ENCODE assay signal across 15 mouse cellular contexts in the genomic region with DNA sequence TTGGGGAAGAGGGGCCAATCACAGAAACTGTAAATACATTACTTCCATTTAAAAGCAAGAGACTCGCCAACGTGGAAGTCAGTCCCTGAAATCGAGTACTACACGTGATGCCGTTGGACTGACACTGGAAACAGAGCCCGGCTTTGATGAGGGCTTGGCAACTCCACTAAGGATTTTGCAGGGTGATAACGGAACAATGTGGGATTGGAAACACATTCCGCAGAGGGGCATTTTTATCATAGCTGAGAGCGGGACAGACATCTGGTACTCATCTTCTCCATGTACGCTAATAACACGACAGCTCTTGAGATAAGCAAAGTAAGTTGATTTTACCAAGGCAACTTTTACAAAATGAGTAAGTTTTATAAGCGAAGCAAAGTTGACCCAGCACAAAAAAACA.
DNase-seq lines count a peak whose midpoint lies in the region; ATAC-seq lines count a peak whose summit lies in the region.
"Had no signal": no experiment of that assay in that cellular context is flagged by ENCODE, and none has a peak within 500 bp of the region (broad histone marks: within the 10 kb centered on the region; RNA-seq: fewer than 3 reads in every experiment).

No protein-coding gene starts in this region.

- WGBS in forebrain, embryonic 14.5 days: 71% methylated on average over 12 of the region's 12 CpGs
- WGBS in forebrain, embryonic 11.5 days: 83% methylated on average over 12 of the region's 12 CpGs
- WGBS in lung, embryonic 15.5 days: 39% methylated on average over 12 of the region's 12 CpGs
- WGBS in heart, embryonic 15.5 days: 20% methylated on average over 12 of the region's 12 CpGs
- WGBS in liver, embryonic 12.5 days (ENCODE audit: insufficient replicate concordance): 67% methylated on average over 12 of the region's 12 CpGs

- DNase-seq in forebrain, embryonic 14.5 days (ENCODE audit: low spot score): peak; percentile 48
- DNase-seq in forebrain, embryonic 11.5 days (ENCODE audit: low spot score): no peak
- DNase-seq in lung, adult 18-20 months: no peak
- peak; percentile 11 for DNase-seq in yolk sac, embryonic 10.5 days (ENCODE audit: low spot score)
- DNase-seq in thymus, postnatal 4 days: no peak
- DNase-seq: gastrocnemius, postnatal 14 days; kidney, postnatal 14 days; spleen, adult 18-20 months had no signal

- H3K4me3 ChIP-seq in forebrain, embryonic 14.5 days (ENCODE audit: low read depth, low read length): no peak overlapping the region
- no peak overlapping the region for H3K4me3 ChIP-seq in forebrain, embryonic 11.5 days (ENCODE audit: low read depth, low read length)
- no peak overlapping the region for H3K4me3 ChIP-seq in lung, embryonic 15.5 days
- H3K4me3 ChIP-seq in heart, embryonic 15.5 days: no peak overlapping the region
- no peak overlapping the region for H3K4me3 ChIP-seq in liver, embryonic 12.5 days
- H3K4me3 ChIP-seq: intestine, embryonic 15.5 days; liver, embryonic 15.5 days; neural tube, embryonic 13.5 days had no signal

- no peaks in the 10 kb centered on the region for H3K9me3 ChIP-seq in forebrain, embryonic 14.5 days (replicated peaks; ENCODE audit: control insufficient read depth, low read length)
- no peaks in the 10 kb centered on the region for H3K9me3 ChIP-seq in forebrain, embryonic 11.5 days (ENCODE audit: control insufficient read depth, low read length)
- H3K9me3 ChIP-seq in lung, embryonic 15.5 days: no peaks in the 10 kb centered on the region
- no peaks in the 10 kb centered on the region for H3K9me3 ChIP-seq in heart, embryonic 15.5 days (replicated peaks)
- no peaks in the 10 kb centered on the region for H3K9me3 ChIP-seq in liver, embryonic 12.5 days (replicated peaks)
- H3K9me3 ChIP-seq: intestine, embryonic 15.5 days; liver, embryonic 15.5 days; neural tube, embryonic 13.5 days had no signal

- H3K9ac ChIP-seq in forebrain, embryonic 14.5 days (ENCODE audit: low read length): no peak overlapping the region
- no peak overlapping the region for H3K9ac ChIP-seq in forebrain, embryonic 11.5 days (ENCODE audit: low read length)
- H3K9ac ChIP-seq in lung, embryonic 15.5 days: no peak overlapping the region
- no peak overlapping the region for H3K9ac ChIP-seq in heart, embryonic 15.5 days
- no peak overlapping the region for H3K9ac ChIP-seq in liver, embryonic 12.5 days
- H3K9ac ChIP-seq: intestine, embryonic 15.5 days; liver, embryonic 15.5 days; neural tube, embryonic 13.5 days had no signal

- no peaks in the 10 kb centered on the region for H3K27me3 ChIP-seq in forebrain, embryonic 14.5 days (replicated peaks; ENCODE audit: control insufficient read depth, insufficient read depth, low read length)
- H3K27me3 ChIP-seq in forebrain, embryonic 11.5 days (ENCODE audit: control insufficient read depth, insufficient read depth, low read length): no peaks in the 10 kb centered on the region
- no peaks in the 10 kb centered on the region for H3K27me3 ChIP-seq in lung, embryonic 15.5 days
- H3K27me3 ChIP-seq in heart, embryonic 15.5 days: no peaks in the 10 kb centered on the region
- H3K27me3 ChIP-seq in liver, embryonic 12.5 days (replicated peaks): no peaks in the 10 kb centered on the region
- H3K27me3 ChIP-seq: intestine, embryonic 15.5 days; liver, embryonic 15.5 days; neural tube, embryonic 13.5 days had no signal

- H3K27ac ChIP-seq in forebrain, embryonic 14.5 days (ENCODE audit: low read depth, low read length): no peak overlapping the region
- no peak overlapping the region for H3K27ac ChIP-seq in forebrain, embryonic 11.5 days (ENCODE audit: low read depth, low read length)
- H3K27ac ChIP-seq in lung, embryonic 15.5 days: no peak overlapping the region
- no peak overlapping the region for H3K27ac ChIP-seq in heart, embryonic 15.5 days
- H3K27ac ChIP-seq in liver, embryonic 12.5 days: no peak overlapping the region
- H3K27ac ChIP-seq: intestine, embryonic 15.5 days; liver, embryonic 15.5 days; neural tube, embryonic 13.5 days; stomach, postnatal 0 days had no signal

- no peaks in the 10 kb centered on the region for H3K36me3 ChIP-seq in forebrain, embryonic 14.5 days (ENCODE audit: control insufficient read depth, insufficient read depth, low read length)
- H3K36me3 ChIP-seq in forebrain, embryonic 11.5 days (ENCODE audit: control insufficient read depth, insufficient read depth, low read length): no peaks in the 10 kb centered on the region
- H3K36me3 ChIP-seq in lung, embryonic 15.5 days: no peaks in the 10 kb centered on the region
- no peaks in the 10 kb centered on the region for H3K36me3 ChIP-seq in heart, embryonic 15.5 days
- no peaks in the 10 kb centered on the region for H3K36me3 ChIP-seq in liver, embryonic 12.5 days
- H3K36me3 ChIP-seq: intestine, embryonic 15.5 days; liver, embryonic 15.5 days; neural tube, embryonic 13.5 days had no signal

- no peak overlapping the region for H3K4me2 ChIP-seq in forebrain, embryonic 14.5 days (ENCODE audit: low read length)
- H3K4me2 ChIP-seq in forebrain, embryonic 11.5 days (ENCODE audit: low read depth, low read length, severe bottlenecking): no peak overlapping the region
- no peak overlapping the region for H3K4me2 ChIP-seq in lung, embryonic 15.5 days
- peak overlapping the region; percentile 38 for H3K4me2 ChIP-seq in heart, embryonic 15.5 days
- H3K4me2 ChIP-seq in liver, embryonic 12.5 days: no peak overlapping the region
- H3K4me2 ChIP-seq: intestine, embryonic 15.5 days; liver, embryonic 15.5 days; neural tube, embryonic 13.5 days had no signal

- H3K4me1 ChIP-seq in forebrain, embryonic 14.5 days (ENCODE audit: control insufficient read depth, insufficient read depth, low read length): peaks cover 32% of the 10 kb centered on the region
- H3K4me1 ChIP-seq in forebrain, embryonic 11.5 days (replicated peaks; ENCODE audit: control insufficient read depth, insufficient read depth, low read length): peaks cover 11% of the 10 kb centered on the region; the same call in 1 of the 2 replicates
- peaks cover 16% of the 10 kb centered on the region; the same call in 1 of the 2 replicates for H3K4me1 ChIP-seq in lung, embryonic 15.5 days
- peaks cover 14% of the 10 kb centered on the region for H3K4me1 ChIP-seq in heart, embryonic 15.5 days (replicated peaks)
- no peaks in the 10 kb centered on the region for H3K4me1 ChIP-seq in liver, embryonic 12.5 days
- H3K4me1 ChIP-seq: intestine, embryonic 15.5 days; liver, embryonic 15.5 days had no signal

- no peak for ATAC-seq in forebrain, embryonic 14.5 days
- ATAC-seq in forebrain, embryonic 11.5 days (replicated peaks; ENCODE audit: low FRiP score): no peak
- ATAC-seq in lung, embryonic 15.5 days (ENCODE audit: borderline replicate concordance, extremely low read depth, low FRiP score, low TSS enrichment): 0 out of 2 replicates have a peak, but pooled peaks have one; percentile 23
- no peak for ATAC-seq in heart, embryonic 15.5 days (replicated peaks; ENCODE audit: insufficient number of reproducible peaks, insufficient read depth, low FRiP score, low read depth)
- ATAC-seq in liver, embryonic 12.5 days: no peak
- ATAC-seq: intestine, embryonic 15.5 days had no signal

Comparison
In these comparisons a context has a peak if more than half of its experiments do, and no peak if none do; other contexts are left out.
1. DNase-seq: peak in forebrain, embryonic 14.5 days (single experiment) and yolk sac, embryonic 10.5 days (single experiment); none in forebrain, embryonic 11.5 days (single experiment), lung, adult 18-20 months (0 of 2) and thymus, postnatal 4 days (single experiment).